In the genomic region with DNA sequence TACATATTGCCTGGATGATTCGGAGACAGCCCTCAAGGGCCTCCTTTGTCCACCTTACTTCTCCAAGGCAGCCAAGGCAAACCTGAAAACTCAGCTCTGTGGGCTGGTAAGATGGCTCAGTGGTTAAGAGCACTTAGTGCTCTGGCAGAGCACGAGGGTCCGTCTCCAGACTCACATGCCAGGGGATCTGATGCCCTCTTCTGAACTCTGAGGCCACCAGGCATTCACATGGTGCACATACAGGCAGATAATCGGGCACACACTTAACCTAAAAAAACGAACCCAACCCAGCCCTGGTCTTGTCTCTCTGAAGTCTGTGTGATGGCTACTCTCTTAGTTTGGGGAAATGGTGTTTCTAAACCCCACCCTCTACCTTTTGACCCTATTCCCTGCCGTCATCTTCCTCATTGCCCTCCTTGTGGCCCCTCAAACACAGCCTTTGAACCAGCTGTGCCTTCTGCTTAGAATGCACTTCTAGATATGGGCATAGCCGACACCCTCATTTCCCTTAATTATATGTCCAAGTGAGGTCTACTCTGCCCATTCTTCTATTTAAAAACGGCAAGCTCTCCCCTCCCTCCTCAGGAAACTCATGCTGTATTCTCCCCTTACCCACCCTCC, we compare ENCODE assay signal across 13 mouse cellular contexts. TPM values are rescaled to one million over a fixed set of nuclear protein-coding genes. Genes with fewer than 3 reads are reported as not detected.
A peak's percentile ranks its signal among the peaks of the same experiment; 100 is the strongest.
DNase-seq lines count a peak whose midpoint lies in the region; ATAC-seq and TF ChIP-seq lines count a peak whose summit lies in the region.
"Had no signal": no experiment of that assay in that cellular context is flagged by ENCODE, and none has a peak within 500 bp of the region (broad histone marks: within the 10 kb centered on the region; RNA-seq: fewer than 3 reads in every experiment).

No protein-coding gene starts in this region.

- TF ChIP-seq CTCF in lung, embryonic 14.5 days (IDR thresholded peaks at IDR 0.05; ENCODE audit: low read depth): no peak

- DNase-seq in lung, embryonic 14.5 days: no peak
- no peak for DNase-seq in lung, postnatal 25 days (ENCODE audit: low spot score)
- DNase-seq in layer of hippocampus, adult 11-12 months (ENCODE audit: low spot score): no peak
- DNase-seq: adrenal gland, postnatal 10 days; cerebellum, adult 18-20 months; layer of hippocampus, adult 9-11 months had no signal

- no peaks in the 10 kb centered on the region for H3K9me3 ChIP-seq in forebrain, embryonic 13.5 days (replicated peaks)
- no peaks in the 10 kb centered on the region for H3K9me3 ChIP-seq in forebrain, embryonic 16.5 days (ENCODE audit: control insufficient read depth, low read length)
- H3K9me3 ChIP-seq in lung, embryonic 14.5 days (ENCODE audit: low read depth, low read length): no peaks in the 10 kb centered on the region
- H3K9me3 ChIP-seq in embryonic facial prominence, embryonic 13.5 days: no peaks in the 10 kb centered on the region
- no peaks in the 10 kb centered on the region for H3K9me3 ChIP-seq in liver, embryonic 15.5 days (replicated peaks)
- H3K9me3 ChIP-seq: limb, embryonic 12.5 days; midbrain, embryonic 13.5 days had no signal

- H3K4me1 ChIP-seq in forebrain, embryonic 13.5 days: peaks cover 28% of the 10 kb centered on the region
- peaks cover 19% of the 10 kb centered on the region for H3K4me1 ChIP-seq in forebrain, embryonic 16.5 days (replicated peaks; ENCODE audit: control insufficient read depth, insufficient read depth, low read length)
- peaks cover 8% of the 10 kb centered on the region; the same call in 1 of the 2 replicates for H3K4me1 ChIP-seq in lung, embryonic 14.5 days (ENCODE audit: insufficient read depth)
- H3K4me1 ChIP-seq in embryonic facial prominence, embryonic 13.5 days: peaks cover 44% of the 10 kb centered on the region
- H3K4me1 ChIP-seq in liver, embryonic 15.5 days (replicated peaks): peaks cover 82% of the 10 kb centered on the region

- H3K4me2 ChIP-seq in forebrain, embryonic 13.5 days: 0 out of 2 replicates have a peak overlapping the region, but pooled peaks have one; percentile 66
- H3K4me2 ChIP-seq in forebrain, embryonic 16.5 days (ENCODE audit: low read length): no peak overlapping the region
- peak overlapping the region; percentile 68 for H3K4me2 ChIP-seq in lung, embryonic 14.5 days
- H3K4me2 ChIP-seq in embryonic facial prominence, embryonic 13.5 days: no peak overlapping the region
- peak overlapping the region; percentile 84 for H3K4me2 ChIP-seq in liver, embryonic 15.5 days

- H3K36me3 ChIP-seq in forebrain, embryonic 13.5 days (ENCODE audit: poor library complexity, severe bottlenecking): peaks cover 12% of the 10 kb centered on the region
- peaks cover 3% of the 10 kb centered on the region; the same call in 1 of the 2 replicates for H3K36me3 ChIP-seq in forebrain, embryonic 16.5 days (ENCODE audit: control insufficient read depth, insufficient read depth)
- peaks cover 21% of the 10 kb centered on the region for H3K36me3 ChIP-seq in lung, embryonic 14.5 days (ENCODE audit: insufficient read depth)
- H3K36me3 ChIP-seq in embryonic facial prominence, embryonic 13.5 days: peaks cover 32% of the 10 kb centered on the region
- peaks cover 42% of the 10 kb centered on the region for H3K36me3 ChIP-seq in liver, embryonic 15.5 days (replicated peaks)

- peaks cover 20% of the 10 kb centered on the region for H3K27me3 ChIP-seq in forebrain, embryonic 13.5 days
- peaks cover 7% of the 10 kb centered on the region for H3K27me3 ChIP-seq in forebrain, embryonic 16.5 days (replicated peaks; ENCODE audit: control insufficient read depth, insufficient read depth, low read length)
- no peaks in the 10 kb centered on the region for H3K27me3 ChIP-seq in lung, embryonic 14.5 days (ENCODE audit: insufficient read depth, low read length)
- H3K27me3 ChIP-seq in embryonic facial prominence, embryonic 13.5 days: no peaks in the 10 kb centered on the region
- no peaks in the 10 kb centered on the region for H3K27me3 ChIP-seq in liver, embryonic 15.5 days

- no peak overlapping the region for H3K4me3 ChIP-seq in forebrain, embryonic 13.5 days
- H3K4me3 ChIP-seq in forebrain, embryonic 16.5 days (replicated peaks; ENCODE audit: low read length): no peak overlapping the region
- no peak overlapping the region for H3K4me3 ChIP-seq in lung, embryonic 14.5 days (ENCODE audit: low read depth, low read length)
- H3K4me3 ChIP-seq in embryonic facial prominence, embryonic 13.5 days: no peak overlapping the region
- peak overlapping the region; percentile 71 for H3K4me3 ChIP-seq in liver, embryonic 15.5 days (replicated peaks)

- WGBS in forebrain, embryonic 13.5 days: 79% methylated on average over 8 of the region's 8 CpGs
- 80% methylated on average over 8 of the region's 8 CpGs for WGBS in forebrain, embryonic 16.5 days
- 52% methylated on average over 8 of the region's 8 CpGs for WGBS in lung, embryonic 14.5 days
- WGBS in embryonic facial prominence, embryonic 13.5 days: 72% methylated on average over 8 of the region's 8 CpGs
- WGBS in liver, embryonic 15.5 days (ENCODE audit: insufficient replicate concordance): 31% methylated on average over 8 of the region's 8 CpGs

- H3K9ac ChIP-seq in forebrain, embryonic 13.5 days: no peak overlapping the region
- H3K9ac ChIP-seq in forebrain, embryonic 16.5 days (replicated peaks; ENCODE audit: low read depth, low read length): no peak overlapping the region
- H3K9ac ChIP-seq in lung, embryonic 14.5 days: no peak overlapping the region
- H3K9ac ChIP-seq in embryonic facial prominence, embryonic 13.5 days: no peak overlapping the region
- peak overlapping the region; percentile 83 for H3K9ac ChIP-seq in liver, embryonic 15.5 days

- H3K27ac ChIP-seq in forebrain, embryonic 13.5 days: no peak overlapping the region
- no peak overlapping the region for H3K27ac ChIP-seq in forebrain, embryonic 16.5 days (ENCODE audit: low read length)
- H3K27ac ChIP-seq in lung, embryonic 14.5 days (ENCODE audit: low read depth): no peak overlapping the region; the same call in 1 of the 2 replicates
- H3K27ac ChIP-seq in embryonic facial prominence, embryonic 13.5 days: peak overlapping the region; percentile 78
- H3K27ac ChIP-seq in liver, embryonic 15.5 days (replicated peaks): peak overlapping the region; percentile 100
- H3K27ac ChIP-seq: limb, embryonic 12.5 days; midbrain, embryonic 13.5 days had no signal

- no peak for ATAC-seq in forebrain, embryonic 13.5 days
- no peak for ATAC-seq in forebrain, embryonic 16.5 days
- ATAC-seq in lung, embryonic 14.5 days (ENCODE audit: insufficient read depth): no peak
- no peak for ATAC-seq in embryonic facial prominence, embryonic 13.5 days (ENCODE audit: insufficient number of reproducible peaks, insufficient read depth, low FRiP score, low TSS enrichment, low read depth)
- no peak for ATAC-seq in liver, embryonic 15.5 days (ENCODE audit: insufficient read depth)
- ATAC-seq in frontal cortex, adult (ENCODE audit: low TSS enrichment): no peak

RNA-seq across cellular contexts. Expression of a gene that starts 1.0 kb away (rescaled TPM):
- 303 and 321 TPM in 2 replicates for polyA plus RNA-seq in forebrain, embryonic 13.5 days (2015; fragmentation: Nextera tagmentation; extraction: Ambion mirVana)
- 269 and 282 TPM in 2 replicates for polyA plus RNA-seq in forebrain, embryonic 16.5 days (2015; fragmentation: Nextera tagmentation; extraction: Ambion mirVana)
- polyA plus RNA-seq in lung, embryonic 14.5 days (2014; fragmentation: Nextera tagmentation; extraction: Ambion mirVana): 218 and 226 TPM in 2 replicates
- polyA plus RNA-seq in embryonic facial prominence, embryonic 13.5 days (2015; fragmentation: Nextera tagmentation; extraction: Ambion mirVana): 255 and 264 TPM in 2 replicates
- polyA plus RNA-seq in liver, embryonic 15.5 days (2015; fragmentation: Nextera tagmentation; extraction: Ambion mirVana): 176 TPM in 2 replicates

RNA-seq across cellular contexts. Expression of a gene that starts 1.0 kb away (rescaled TPM):
- 1.3 and 1.8 TPM in 2 replicates for polyA plus RNA-seq in forebrain, embryonic 13.5 days (2015; fragmentation: Nextera tagmentation; extraction: Ambion mirVana)
- polyA plus RNA-seq in forebrain, embryonic 16.5 days (2015; fragmentation: Nextera tagmentation; extraction: Ambion mirVana): 2.0 TPM in 2 replicates
- 13.8 and 14.4 TPM in 2 replicates for polyA plus RNA-seq in lung, embryonic 14.5 days (2014; fragmentation: Nextera tagmentation; extraction: Ambion mirVana)
- polyA plus RNA-seq in embryonic facial prominence, embryonic 13.5 days (2015; fragmentation: Nextera tagmentation; extraction: Ambion mirVana): 18.9 and 19.5 TPM in 2 replicates
- polyA plus RNA-seq in liver, embryonic 15.5 days (2015; fragmentation: Nextera tagmentation; extraction: Ambion mirVana): 43.9 and 47.9 TPM in 2 replicates

RNA-seq across cellular contexts. Expression of a gene that starts 1.0 kb away (rescaled TPM):
- 19.4 and 25.2 TPM in 2 replicates for polyA plus RNA-seq in forebrain, embryonic 13.5 days (2015; fragmentation: Nextera tagmentation; extraction: Ambion mirVana)
- 23.4 and 26.1 TPM in 2 replicates for polyA plus RNA-seq in forebrain, embryonic 16.5 days (2015; fragmentation: Nextera tagmentation; extraction: Ambion mirVana)
- 40.3 and 45.9 TPM in 2 replicates for polyA plus RNA-seq in lung, embryonic 14.5 days (2014; fragmentation: Nextera tagmentation; extraction: Ambion mirVana)
- polyA plus RNA-seq in embryonic facial prominence, embryonic 13.5 days (2015; fragmentation: Nextera tagmentation; extraction: Ambion mirVana): 46.0 and 49.9 TPM in 2 replicates
- polyA plus RNA-seq in liver, embryonic 15.5 days (2015; fragmentation: Nextera tagmentation; extraction: Ambion mirVana): 43.4 and 48.6 TPM in 2 replicates

RNA-seq across cellular contexts. Expression of a gene that starts 14.4 kb away (rescaled TPM):
- 318 and 358 TPM in 2 replicates for polyA plus RNA-seq in forebrain, embryonic 13.5 days (2015; fragmentation: Nextera tagmentation; extraction: Ambion mirVana)
- 277 and 297 TPM in 2 replicates for polyA plus RNA-seq in forebrain, embryonic 16.5 days (2015; fragmentation: Nextera tagmentation; extraction: Ambion mirVana)
- polyA plus RNA-seq in lung, embryonic 14.5 days (2014; fragmentation: Nextera tagmentation; extraction: Ambion mirVana): 289 and 322 TPM in 2 replicates
- polyA plus RNA-seq in embryonic facial prominence, embryonic 13.5 days (2015; fragmentation: Nextera tagmentation; extraction: Ambion mirVana): 319 and 324 TPM in 2 replicates
- polyA plus RNA-seq in liver, embryonic 15.5 days (2015; fragmentation: Nextera tagmentation; extraction: Ambion mirVana): 272 and 310 TPM in 2 replicates

RNA-seq across cellular contexts. Expression of a gene that starts 40.3 kb away (rescaled TPM):
- polyA plus RNA-seq in forebrain, embryonic 13.5 days (2015; fragmentation: Nextera tagmentation; extraction: Ambion mirVana): 1.6 and 1.7 TPM in 2 replicates
- polyA plus RNA-seq in forebrain, embryonic 16.5 days (2015; fragmentation: Nextera tagmentation; extraction: Ambion mirVana): 1.1 and 1.4 TPM in 2 replicates
- 4.1 and 5.5 TPM in 2 replicates for polyA plus RNA-seq in lung, embryonic 14.5 days (2014; fragmentation: Nextera tagmentation; extraction: Ambion mirVana)
- polyA plus RNA-seq in embryonic facial prominence, embryonic 13.5 days (2015; fragmentation: Nextera tagmentation; extraction: Ambion mirVana): 10.3 and 10.5 TPM in 2 replicates
- 17.7 and 19.1 TPM in 2 replicates for polyA plus RNA-seq in liver, embryonic 15.5 days (2015; fragmentation: Nextera tagmentation; extraction: Ambion mirVana)

Comparison
In these comparisons a context has a peak if more than half of its experiments do, and no peak if none do; other contexts are left out.
1. H3K4me2 ChIP-seq: peak in forebrain, embryonic 13.5 days (single experiment), lung, embryonic 14.5 days (single experiment) and liver, embryonic 15.5 days (single experiment); none in forebrain, embryonic 16.5 days (single experiment) and embryonic facial prominence, embryonic 13.5 days (single experiment).
2. H3K27ac ChIP-seq: peak in embryonic facial prominence, embryonic 13.5 days (single experiment) and liver, embryonic 15.5 days (single experiment); none in forebrain, embryonic 13.5 days (single experiment), forebrain, embryonic 16.5 days (single experiment) and lung, embryonic 14.5 days (single experiment).